Mouse (Mus musculus): ENCODE measurements around the gene Rps25.

DNA sequence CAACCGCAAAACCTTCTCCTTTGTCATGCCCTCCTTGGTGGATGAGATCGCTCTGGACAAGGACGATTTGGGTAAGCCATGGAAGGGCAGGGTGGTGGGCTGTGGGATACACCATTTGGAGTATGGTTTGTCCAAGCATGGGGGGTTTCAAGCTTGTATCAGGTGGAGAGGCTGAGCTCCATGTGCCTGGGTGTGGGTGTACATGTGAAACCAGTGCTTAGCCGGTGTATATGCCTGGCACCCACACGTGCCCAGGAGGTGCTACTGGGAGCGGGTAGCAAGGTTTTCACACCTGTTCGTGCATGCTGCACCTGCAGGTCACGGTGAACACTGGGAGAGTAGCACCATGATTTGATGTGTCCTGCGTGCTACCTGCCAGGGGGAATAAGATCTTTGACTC is 8.4 kb upstream of the Rps25 start:
- TF ChIP-seq POLR2A (IDR thresholded peaks at IDR 0.05; ENCODE audit: borderline replicate concordance, extremely low read depth, low read depth, low read length) (no peak), CTCF (IDR thresholded peaks at IDR 0.05; ENCODE audit: insufficient read depth, low read length) (no peak)
